Mouse (Mus musculus): ENCODE results near the gene Gm21974.
"Not testable (repeated sequence)": the region's sequence is repeated elsewhere in the genome, so short reads cannot be mapped to it uniquely, and the experiment has no call there.

DNA sequence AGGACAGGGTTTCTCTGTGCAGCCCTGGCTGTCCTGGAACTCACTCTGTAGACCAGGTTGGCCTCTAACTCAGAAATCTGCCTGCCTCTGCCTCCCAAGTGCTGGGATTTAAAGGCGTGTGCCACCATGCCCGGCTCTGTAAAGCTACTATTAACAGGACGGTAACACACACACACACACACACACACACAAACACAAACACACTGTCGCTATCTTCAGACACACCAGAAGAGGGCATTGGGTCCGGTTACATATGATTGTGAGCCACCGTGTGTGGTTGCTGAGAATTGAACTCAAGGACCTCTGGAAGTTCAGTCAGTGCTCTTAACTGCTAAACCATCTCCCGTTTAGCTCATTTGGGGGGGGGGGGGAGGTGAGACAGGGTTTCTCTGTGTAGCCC, 637 bp upstream of the Gm21974 start:
- not testable (repeated sequence) for TF ChIP-seq POLR2A (IDR thresholded peaks at IDR 0.05; ENCODE audit: low read depth, low read length); CTCF (IDR thresholded peaks at IDR 0.05; ENCODE audit: borderline replicate concordance, insufficient read depth, low read length)
